ENCODE assay signal across 10 mouse cellular contexts in genomic region chr15:84312878-84313565, GRCm38 (mm10). TPM values are rescaled to one million over a fixed set of nuclear protein-coding genes. Genes with fewer than 3 reads are reported as not detected.
DNase-seq lines count a peak whose midpoint lies in the region; ATAC-seq and TF ChIP-seq lines count a peak whose summit lies in the region.
"Had no signal": no experiment of that assay in that cellular context is flagged by ENCODE, and none has a peak within 500 bp of the region (broad histone marks: within the 10 kb centered on the region; RNA-seq: fewer than 3 reads in every experiment).

No protein-coding gene starts in this region.

- peak; percentile 95 for DNase-seq in heart, adult 11 months
- DNase-seq in lung, embryonic 14.5 days, result peak; percentile 34
- DNase-seq in lung, postnatal 4 days, result no peak
- DNase-seq in embryonic facial prominence, embryonic 14.5 days (ENCODE audit: low spot score), result peak; percentile 34
- no peak for DNase-seq in lung, postnatal 10 days
- DNase-seq: kidney, postnatal 25 days had no signal

- 58% methylated on average over 9 of the region's 10 CpGs for WGBS in heart, embryonic 12.5 days
- WGBS in lung, embryonic 14.5 days, result 47% methylated on average over 9 of the region's 10 CpGs
- WGBS in embryonic facial prominence, embryonic 14.5 days, result 66% methylated on average over 9 of the region's 10 CpGs

- no peak for ATAC-seq in heart, embryonic 12.5 days (ENCODE audit: insufficient number of reproducible peaks, low FRiP score)
- no peak for ATAC-seq in lung, embryonic 14.5 days (ENCODE audit: insufficient read depth)
- peak; percentile 20; the same call in 1 of the 2 replicates for ATAC-seq in embryonic facial prominence, embryonic 14.5 days (ENCODE audit: low read depth)
- peak; percentile 33 for ATAC-seq in megakaryocyte, adult 5-6 weeks (ENCODE audit: poor library complexity, severe bottlenecking)
- ATAC-seq in inflammation-experienced regulatory T-cells, adult 6 months, result no peak

- H3K4me3 ChIP-seq in heart, embryonic 12.5 days, result no peak overlapping the region
- no peak overlapping the region for H3K4me3 ChIP-seq in lung, embryonic 14.5 days (ENCODE audit: low read depth, low read length)
- no peak overlapping the region for H3K4me3 ChIP-seq in embryonic facial prominence, embryonic 14.5 days (ENCODE audit: low read depth, low read length)
- H3K4me3 ChIP-seq: erythroblast, embryonic 14.5 days had no signal

- H3K4me2 ChIP-seq in heart, embryonic 12.5 days, result no peak overlapping the region
- no peak overlapping the region for H3K4me2 ChIP-seq in lung, embryonic 14.5 days
- H3K4me2 ChIP-seq in embryonic facial prominence, embryonic 14.5 days (ENCODE audit: low read depth, low read length), result no peak overlapping the region

- H3K27me3 ChIP-seq in heart, embryonic 12.5 days (replicated peaks), result no peaks in the 10 kb centered on the region
- H3K27me3 ChIP-seq in lung, embryonic 14.5 days (ENCODE audit: insufficient read depth, low read length), result no peaks in the 10 kb centered on the region
- H3K27me3 ChIP-seq in embryonic facial prominence, embryonic 14.5 days (replicated peaks; ENCODE audit: control insufficient read depth, insufficient read depth, low read length), result no peaks in the 10 kb centered on the region

- peaks cover 48% of the 10 kb centered on the region for H3K4me1 ChIP-seq in heart, embryonic 12.5 days (replicated peaks)
- peaks cover 23% of the 10 kb centered on the region for H3K4me1 ChIP-seq in lung, embryonic 14.5 days (ENCODE audit: insufficient read depth)
- H3K4me1 ChIP-seq in embryonic facial prominence, embryonic 14.5 days (ENCODE audit: control insufficient read depth, insufficient read depth, low read length), result peaks cover 27% of the 10 kb centered on the region

- TF ChIP-seq CTCF in lung, embryonic 14.5 days (IDR thresholded peaks at IDR 0.05; ENCODE audit: low read depth), result no peak

- H3K27ac ChIP-seq in heart, embryonic 12.5 days (ENCODE audit: poor library complexity, severe bottlenecking), result no peak overlapping the region
- H3K27ac ChIP-seq in lung, embryonic 14.5 days (ENCODE audit: low read depth), result 0 out of 2 replicates have a peak overlapping the region, but pooled peaks have one; percentile 1
- H3K27ac ChIP-seq in embryonic facial prominence, embryonic 14.5 days (replicated peaks; ENCODE audit: low read depth, low read length), result peak overlapping the region; percentile 61

- 0 out of 2 replicates have a peak, but pooled peaks cover 5% of the 10 kb centered on the region for H3K9me3 ChIP-seq in heart, embryonic 12.5 days (replicated peaks)
- H3K9me3 ChIP-seq in lung, embryonic 14.5 days (ENCODE audit: low read depth, low read length), result no peaks in the 10 kb centered on the region
- 0 out of 2 replicates have a peak, but pooled peaks cover 5% of the 10 kb centered on the region for H3K9me3 ChIP-seq in embryonic facial prominence, embryonic 14.5 days (ENCODE audit: control insufficient read depth, low read length)

- H3K36me3 ChIP-seq in heart, embryonic 12.5 days, result peaks cover 9% of the 10 kb centered on the region; the same call in 1 of the 2 replicates
- H3K36me3 ChIP-seq in lung, embryonic 14.5 days (ENCODE audit: insufficient read depth), result no peaks in the 10 kb centered on the region
- H3K36me3 ChIP-seq in embryonic facial prominence, embryonic 14.5 days (ENCODE audit: control insufficient read depth, insufficient read depth, low read length), result no peaks in the 10 kb centered on the region

- H3K9ac ChIP-seq in heart, embryonic 12.5 days, result no peak overlapping the region
- no peak overlapping the region for H3K9ac ChIP-seq in lung, embryonic 14.5 days
- H3K9ac ChIP-seq in embryonic facial prominence, embryonic 14.5 days (ENCODE audit: low read depth, low read length), result no peak overlapping the region

RNA-seq across cellular contexts. Expression of gene Parvg, which starts 10.8 kb away (rescaled TPM):
- 0.92 and 1.4 TPM in 2 replicates for polyA plus RNA-seq in heart, embryonic 12.5 days (2016; fragmentation: Nextera tagmentation; extraction: Ambion mirVana)
- polyA plus RNA-seq in lung, embryonic 14.5 days (2014; fragmentation: Nextera tagmentation; extraction: Ambion mirVana), result 1.5 and 1.7 TPM in 2 replicates
- 2.1 and 2.4 TPM in 2 replicates for polyA plus RNA-seq in embryonic facial prominence, embryonic 14.5 days (2014; fragmentation: Nextera tagmentation; extraction: Ambion mirVana)
- 54.9 and 59.6 TPM in 2 replicates for total RNA-seq in megakaryocyte, adult 5-6 weeks (2015)
- 147 and 225 TPM in 2 replicates for total RNA-seq in megakaryocyte, adult 5-6 weeks (2017)
- 10 to 100 TPM; 77.7 to 87.6 (median 81.4) TPM for polyA plus RNA-seq in inflammation-experienced regulatory T-cells, adult 6 months (2017; shearing (Covaris generic))

Comparison
In these comparisons a context has a peak if more than half of its experiments do, and no peak if none do; other contexts are left out.
1. DNase-seq: peak in heart, adult 11 months (single experiment), lung, embryonic 14.5 days (single experiment) and embryonic facial prominence, embryonic 14.5 days (single experiment); none in lung, postnatal 4 days (0 of 2) and lung, postnatal 10 days (single experiment).
2. ATAC-seq: peak in embryonic facial prominence, embryonic 14.5 days (single experiment) and megakaryocyte, adult 5-6 weeks (single experiment); none in heart, embryonic 12.5 days (single experiment), lung, embryonic 14.5 days (single experiment) and inflammation-experienced regulatory T-cells, adult 6 months (single experiment).
3. RNA of gene Parvg, which starts 10.8 kb away (polyA plus RNA-seq): 77.7 to 87.6 TPM in inflammation-experienced regulatory T-cells, adult 6 months; 2.1 to 2.4 TPM in embryonic facial prominence, embryonic 14.5 days, 1.5 to 1.7 TPM in lung, embryonic 14.5 days and 0.92 to 1.4 TPM in heart, embryonic 12.5 days; every median in the first group is over 10 times any median in the second.